Mouse (Mus musculus): ENCODE measurements around the gene Cd109.

- TF ChIP-seq GATA1 (IDR thresholded peaks at IDR 0.05; ENCODE audit: borderline replicate concordance, low read length), result no peak
- no peak for TF ChIP-seq FLI1 (IDR thresholded peaks at IDR 0.05; ENCODE audit: low read length)
Observed at GRCm38 (mm10) chr9:78735519-78735918, 120.2 kb downstream of the Cd109 start.

Data from megakaryocyte, embryonic 14.5 days (primary cell).